Mouse (Mus musculus) cerebellum, adult 2 months (tissue): ENCODE results near the gene Dok7. TPM values are rescaled to one million over a fixed set of nuclear protein-coding genes. Genes with fewer than 3 reads are reported as not detected.

Experiments used
- DNase-seq, 2 experiments: peaks; one replicate each; pipeline ENCODE4 v3.0.0; 2021
- H3K27ac ChIP-seq: fragments of 200-500 bp; 2 replicates; pipeline ENCODE4 v1.5.1; 2012; ENCODE audit warnings: low read length, control low read depth, inconsistent platforms; ENCODE audit not compliant: insufficient read depth
- H3K27me3 ChIP-seq: fragments of 200-500 bp; 2 replicates; pipeline ENCODE4 v1.6.1; 2012; ENCODE audit warnings: inconsistent platforms, mild to moderate bottlenecking, low read length, moderate library complexity; ENCODE audit not compliant: control insufficient read depth, insufficient read depth
- H3K4me1 ChIP-seq: fragments of 200-500 bp; 2 replicates; pipeline ENCODE4 v1.6.1; 2011; ENCODE audit warnings: low read length; ENCODE audit not compliant: control insufficient read depth, insufficient read depth
- H3K4me3 ChIP-seq: fragments of 200-500 bp; replicated peaks from 2 replicates; pipeline ENCODE3; 2011; ENCODE audit warnings: mild to moderate bottlenecking, low read depth, low read length, control low read depth; ENCODE audit not compliant: insufficient read depth
- CTCF ChIP-seq: fragments of 200-500 bp; IDR thresholded peaks from 2 replicates; pipeline ENCODE4 v1.5.1; 2011; ENCODE audit warnings: low read depth, mild to moderate bottlenecking, control low read depth, low read length, moderate library complexity, borderline replicate concordance; ENCODE audit not compliant: insufficient read depth
- POLR2A ChIP-seq: fragments of 200-500 bp; IDR thresholded peaks from 2 replicates; pipeline ENCODE4 v1.6.1; 2011; ENCODE audit warnings: low read length, control low read depth, borderline replicate concordance; ENCODE audit not compliant: insufficient read depth
- WGBS: fragments of 180-500 bp; shearing (Covaris S2); methylation state at CpG from one replicate; pipeline ENCODE4 v1.1.7; 2018; 5-methylcytosine and 5-hydroxymethylcytosine counted together
- polyA plus RNA-seq: library from polyadenylated mRNA; depleted of rRNA; stranded (reverse); fragments of >200 nt; gene quantifications from 2 replicates; pipeline ENCODE4 v1.2.3, GENCODE M21; 2012; rRNA removed

Dok7 gene
- polyA plus RNA-seq, 1 experiment: 19.0 TPM

DNA sequence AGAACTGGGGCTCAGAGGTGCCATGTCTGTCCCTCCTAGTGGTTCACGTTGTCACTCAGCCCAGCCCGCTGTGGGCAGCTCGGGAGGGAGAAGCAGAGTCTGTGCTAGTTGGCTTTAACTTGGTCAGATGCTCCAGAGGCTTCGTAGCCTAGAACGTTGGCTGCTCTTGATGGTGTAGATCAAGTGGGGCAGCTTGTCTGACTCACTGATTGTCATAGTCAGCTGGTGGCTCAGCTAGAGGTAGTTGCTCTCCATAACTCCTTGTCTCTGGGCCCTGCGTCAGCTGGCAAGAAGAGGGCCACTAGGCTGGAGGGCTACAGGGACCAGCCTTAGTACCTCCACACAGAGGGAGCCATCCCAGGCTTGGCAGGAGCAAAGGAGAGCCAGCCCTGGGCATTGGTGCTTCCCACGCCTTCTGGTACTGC, 73.2 kb downstream of the Dok7 start:
- no peak overlapping the region for H3K4me3 ChIP-seq
- peak; percentile 47 to 61 for DNase-seq
- 32% methylated on average over 7 of the region's 7 CpGs for WGBS
- no peak overlapping the region for H3K27ac ChIP-seq
- peaks cover 32% of the 10 kb centered on the region for H3K4me1 ChIP-seq
- TF ChIP-seq CTCF (no peak), POLR2A (no peak)
- no peaks in the 10 kb centered on the region for H3K27me3 ChIP-seq

DNA sequence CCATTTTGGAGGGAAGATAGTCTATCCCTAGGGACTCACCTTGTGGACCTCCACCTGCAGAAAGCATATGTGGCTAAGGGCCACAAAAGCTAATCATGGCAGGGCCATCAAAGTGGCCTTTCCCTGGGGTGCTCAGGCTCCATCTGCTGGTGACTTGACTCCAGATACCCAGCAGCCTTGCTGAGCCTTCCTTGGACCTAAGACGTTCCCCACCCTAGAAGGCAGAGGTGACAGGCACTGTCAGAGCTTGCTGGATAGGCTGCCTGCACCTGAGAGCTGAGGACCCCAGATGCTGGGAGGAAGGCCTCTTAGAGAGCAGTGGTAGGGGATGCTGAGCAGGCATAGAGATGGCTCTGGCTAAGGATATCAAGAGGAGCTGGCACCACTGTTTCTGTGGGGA, 74.7 kb downstream of the Dok7 start:
- TF ChIP-seq POLR2A: no peak
- TF ChIP-seq CTCF: peak; percentile 58
- Histone ChIP-seq H3K4me3 (no peak overlapping the region), H3K4me1 (peaks cover 32% of the 10 kb centered on the region), H3K27ac (no peak overlapping the region), H3K27me3 (no peaks in the 10 kb centered on the region)
- DNase-seq: peak; percentile 55 to 59
- WGBS: 8% methylated on average over 1 of the region's 1 CpGs

DNA sequence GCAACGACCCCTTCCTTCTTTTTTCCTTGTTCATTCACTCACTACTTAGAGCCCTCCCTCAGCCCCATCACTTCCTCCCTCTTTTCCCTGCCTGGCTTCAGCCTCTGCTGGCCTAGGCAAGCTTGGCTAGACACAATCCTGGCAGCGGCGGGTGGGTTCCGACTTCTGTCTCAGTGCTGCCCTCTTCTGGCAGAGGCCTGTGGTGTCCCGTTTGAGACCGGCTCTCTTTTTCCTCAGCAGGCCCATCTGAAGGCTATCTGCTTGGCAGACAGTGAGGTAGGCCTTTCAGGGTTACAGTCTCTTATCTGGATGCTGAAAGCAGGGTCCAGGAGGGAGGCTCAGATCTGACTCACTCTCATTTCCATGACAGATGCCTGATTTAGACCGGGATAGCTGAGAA, 75.2 kb downstream of the Dok7 start:
- DNase-seq: peak; percentile 92 to 95
- no peaks in the 10 kb centered on the region for H3K27me3 ChIP-seq
- H3K27ac ChIP-seq: no peak overlapping the region
- peaks cover 32% of the 10 kb centered on the region for H3K4me1 ChIP-seq
- H3K4me3 ChIP-seq: no peak overlapping the region
- WGBS: 7% methylated on average over 7 of the region's 7 CpGs
- no peak for TF ChIP-seq POLR2A
- peak; percentile 85 for TF ChIP-seq CTCF

DNA sequence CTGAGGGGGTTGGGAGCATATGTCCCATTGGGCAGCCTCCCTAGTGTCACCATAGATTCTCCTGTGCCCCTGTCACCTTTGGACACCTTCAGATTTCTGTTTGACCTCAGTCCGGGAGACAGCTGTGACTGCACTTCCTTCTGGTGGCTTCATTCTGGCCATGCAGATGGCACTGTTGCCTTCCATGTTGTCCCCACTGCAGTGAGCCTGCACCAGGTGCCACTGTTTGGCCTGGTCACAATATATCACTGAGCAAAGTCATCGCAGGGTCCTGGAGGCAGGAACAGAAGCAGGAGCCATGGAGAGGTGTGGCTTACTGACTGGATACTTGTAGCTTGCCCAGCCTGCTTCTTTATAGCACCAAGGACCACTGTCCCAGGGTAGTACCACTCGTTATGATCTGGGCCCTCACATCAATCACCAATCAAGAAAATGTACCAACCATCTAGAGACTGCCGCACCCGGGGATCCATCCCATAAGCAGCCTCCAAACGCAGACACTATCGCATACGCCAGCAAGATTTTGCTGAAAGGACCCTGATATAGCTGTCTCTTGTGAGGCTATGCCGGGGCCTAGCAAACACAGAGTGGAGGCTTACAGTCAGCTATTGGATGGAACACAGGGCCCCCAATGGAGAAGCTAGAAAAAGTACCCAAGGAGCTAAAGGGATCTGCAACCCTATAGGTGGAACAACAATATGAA, 75.9 kb downstream of the Dok7 start:
- DNase-seq: peak in 1 of 2 experiments; percentile 30
- WGBS: 94% methylated on average over 9 of the region's 9 CpGs
- no peaks in the 10 kb centered on the region for H3K27me3 ChIP-seq
- H3K4me1 ChIP-seq: peaks cover 35% of the 10 kb centered on the region
- no peak for TF ChIP-seq CTCF
- no peak for TF ChIP-seq POLR2A
- H3K27ac ChIP-seq: no peak overlapping the region
- H3K4me3 ChIP-seq: no peak overlapping the region

DNA sequence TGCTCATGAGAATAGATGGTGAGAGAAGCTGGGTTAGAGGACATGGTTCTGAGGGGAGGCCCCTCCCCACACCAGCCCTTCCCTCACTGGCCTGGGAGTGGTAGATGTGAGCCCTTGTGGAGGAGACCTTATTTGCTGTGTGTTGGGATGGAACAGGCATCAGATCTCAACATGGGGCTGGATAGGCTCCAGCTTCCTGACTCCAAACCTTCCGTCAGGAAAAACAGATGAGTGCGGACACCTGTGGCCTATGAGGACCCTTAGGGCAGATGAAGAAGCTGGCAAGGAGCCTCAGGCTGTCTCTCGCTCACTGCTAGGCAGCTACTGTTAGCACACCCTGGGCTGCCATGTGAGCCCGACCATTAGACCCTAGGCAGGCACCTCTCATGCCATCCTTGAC, 76.9 kb downstream of the Dok7 start:
- Histone ChIP-seq H3K27ac (no peak overlapping the region), H3K27me3 (no peaks in the 10 kb centered on the region), H3K4me1 (peaks cover 45% of the 10 kb centered on the region), H3K4me3 (no peak overlapping the region)
- no peak for TF ChIP-seq POLR2A
- TF ChIP-seq CTCF: no peak
- no peak for DNase-seq
- 60% methylated on average over 4 of the region's 4 CpGs for WGBS

DNA sequence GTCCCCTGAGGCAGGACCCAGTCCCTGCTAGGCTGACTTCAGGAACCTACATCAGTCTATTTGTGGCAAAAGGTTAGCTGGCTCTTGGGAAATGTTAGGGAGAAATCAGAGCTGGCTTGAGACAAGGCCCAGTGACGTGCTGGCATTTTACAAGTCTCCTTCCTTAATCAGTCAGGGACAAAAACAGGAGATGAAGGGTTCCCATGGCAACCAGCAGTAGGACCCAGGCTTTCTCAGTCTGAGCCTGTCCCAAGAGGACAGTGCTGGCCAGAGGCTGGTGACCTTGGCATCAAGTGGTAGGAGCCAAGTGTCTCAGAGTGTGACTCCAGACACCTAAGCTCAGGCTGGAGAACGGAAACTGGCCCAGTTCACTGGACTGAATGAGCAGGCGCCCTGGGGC, 77.7 kb downstream of the Dok7 start:
- Histone ChIP-seq H3K27ac (no peak overlapping the region), H3K4me1 (peaks cover 46% of the 10 kb centered on the region), H3K27me3 (no peaks in the 10 kb centered on the region), H3K4me3 (no peak overlapping the region)
- TF ChIP-seq CTCF (no peak), POLR2A (no peak)
- no peak for DNase-seq
- WGBS: 87% methylated on average over 3 of the region's 3 CpGs

DNA sequence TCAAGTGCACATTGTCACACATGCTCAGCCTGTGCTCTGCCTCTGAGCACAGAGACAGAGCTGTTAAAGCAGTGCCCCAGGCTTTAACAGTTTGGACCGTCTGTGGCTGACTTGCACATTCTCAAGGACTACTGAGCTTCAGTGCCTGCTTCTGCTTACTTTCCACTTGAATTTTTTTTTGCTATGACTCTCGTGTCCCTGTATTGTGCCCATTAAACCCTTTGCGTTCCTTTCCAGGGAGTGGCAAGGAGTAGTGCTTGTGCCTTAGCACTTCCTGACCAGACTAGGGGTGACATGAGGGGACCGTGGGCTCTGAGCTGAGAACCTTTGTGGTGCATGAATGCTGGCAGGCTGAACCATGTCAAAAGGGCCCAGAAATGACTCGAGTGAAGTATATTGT, 79.3 kb downstream of the Dok7 start:
- Histone ChIP-seq H3K4me3 (no peak overlapping the region), H3K4me1 (peaks cover 50% of the 10 kb centered on the region), H3K27me3 (no peaks in the 10 kb centered on the region), H3K27ac (no peak overlapping the region)
- peak in 1 of 2 experiments; percentile 1 for DNase-seq
- 89% methylated on average over 5 of the region's 5 CpGs for WGBS
- TF ChIP-seq CTCF (no peak), POLR2A (no peak)

Other genes starting within 250 kb of the Dok7 start
- 5.5 and 6.8 TPM in 2 replicates for gene Msantd1, start 148.8 kb upstream of the Dok7 start, polyA plus RNA-seq
- 13.0 and 16.0 TPM in 2 replicates for gene Rgs12, start 107.3 kb upstream of the Dok7 start, polyA plus RNA-seq
- 0.13 and 0.30 TPM in 2 replicates for gene Hgfac, start 15.3 kb upstream of the Dok7 start, polyA plus RNA-seq
- 112 and 124 TPM in 2 replicates for gene Lrpap1, start 49.0 kb downstream of the Dok7 start, polyA plus RNA-seq
- 8.4 and 9.1 TPM in 2 replicates for gene Adra2c, start 221.6 kb downstream of the Dok7 start, polyA plus RNA-seq